Mouse (Mus musculus): ENCODE results near the gene Vti1a.

DNA sequence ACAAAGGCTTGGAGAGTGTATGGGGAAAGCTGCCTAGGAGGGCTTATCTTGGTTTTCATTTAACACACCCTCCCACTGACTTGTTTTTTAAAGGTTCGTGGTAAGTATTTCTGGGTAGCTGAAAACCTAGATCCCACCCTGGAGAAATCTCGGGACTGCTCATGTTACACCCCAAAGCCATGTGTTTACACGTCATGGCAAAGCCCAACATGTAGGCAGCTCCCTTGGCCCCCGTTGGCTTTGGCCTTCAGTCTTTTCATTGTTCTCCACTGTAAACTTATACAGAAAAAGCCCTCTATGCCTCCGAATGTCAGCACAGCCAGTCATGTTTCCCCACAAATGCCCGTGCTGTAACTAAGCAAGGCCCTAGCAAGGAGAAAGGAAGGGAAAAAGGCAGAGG is 283.0 kb downstream of the Vti1a start:
- TF ChIP-seq CTCF (IDR thresholded peaks at IDR 0.05; ENCODE audit: low read depth) (no peak), EP300 (optimal IDR thresholded peaks at IDR 0.05) (no peak)

Data from stomach, postnatal 0 days (tissue).